Mouse (Mus musculus) mature B cell (primary cell): ENCODE results near the gene Gm10477.
"Not testable (repeated sequence)": the region's sequence is repeated elsewhere in the genome, so short reads cannot be mapped to it uniquely, and the experiment has no call there.

ENCODE experiments used
- in situ Hi-C: fragments of 300-500 bp; cut with MboI; formaldehyde crosslinking; loops from 2 replicates; pipeline ENCODE4 v1.14.3; 2019

Gm10477 gene

GRCm38 (mm10) chrX:56524442-56524841, at the start of gene Gm10477:
Gm10477 (plus strand) TSS chrX:56524742.
- in situ Hi-C loops, result not testable (repeated sequence)

GRCm38 (mm10) chrX:56477553-56477952, 47.0 kb upstream of the Gm10477 start:
- in situ Hi-C loops, result no loop called here

GRCm38 (mm10) chrX:56481906-56482305, 42.6 kb upstream of the Gm10477 start:
- in situ Hi-C loops, result loop anchor here (10.0 kb wide), 1 partner anchor 47 kb away; no protein-coding TSS in a partner anchor

- in situ Hi-C loops, result loop anchor here (10.0 kb wide), 1 partner anchor 55 kb away; no protein-coding TSS in a partner anchor
These were observed 34.8 kb upstream of the Gm10477 start for GRCm38 (mm10) chrX:56489758-56490157.

GRCm38 (mm10) chrX:56497241-56497640, 27.3 kb upstream of the Gm10477 start:
- in situ Hi-C loops, result no loop called here

- in situ Hi-C loops, result no loop called here
These were observed 6.7 kb downstream of the Gm10477 start for GRCm38 (mm10) chrX:56531266-56531665.

- in situ Hi-C loops, result no loop called here
These were observed 12.6 kb downstream of the Gm10477 start for GRCm38 (mm10) chrX:56537162-56537561.

GRCm38 (mm10) chrX:56549506-56549905, 25.0 kb downstream of the Gm10477 start, which contains the start of gene Gm648:
Gm648 (minus strand) TSS chrX:56549606.
- in situ Hi-C loops, result no loop called here

GRCm38 (mm10) chrX:56553584-56553983, 29.0 kb downstream of the Gm10477 start:
- in situ Hi-C loops, result no loop called here

GRCm38 (mm10) chrX:56572465-56572864, 47.9 kb downstream of the Gm10477 start:
- in situ Hi-C loops, result no loop called here
